Mouse (Mus musculus) stomach, embryonic 14.5 days (tissue): ENCODE measurements at regions not wholly inside any gene's neighbourhood (a gene's known extent, or its start where the extent isn't known, plus 50 kb on each side); places are given as distances from the start of the nearest gene placed in this dataset.
A peak's percentile ranks its signal among the peaks of the same experiment; 100 is the strongest.

Experiments
- ATAC-seq: fragments of 200-750 bp; cut with Nextera tagmentation; 2 replicates; pipeline ENCODE4 v1.8.0; 2017; ENCODE audit warnings: low read depth, moderate TSS enrichment; ENCODE audit not compliant: insufficient number of reproducible peaks, insufficient read depth, low FRiP score
- H3K27ac ChIP-seq: fragments of 300-500 bp; sonication (generic); 2 replicates; pipeline ENCODE4 v1.5.1; 2014; ENCODE audit warnings: mild to moderate bottlenecking, low read length, moderate library complexity, mixed read lengths
- H3K27me3 ChIP-seq: fragments of 300-500 bp; sonication (generic); 2 replicates; pipeline ENCODE4 v1.6.1; 2014; ENCODE audit warnings: low read length, control low read depth, mixed read lengths; ENCODE audit not compliant: control insufficient read depth, insufficient read depth
- H3K36me3 ChIP-seq: fragments of 300-500 bp; sonication (generic); 2 replicates; pipeline ENCODE4 v1.6.1; 2014; ENCODE audit warnings: mild to moderate bottlenecking, control low read depth, low read length, moderate library complexity, mixed read lengths; ENCODE audit not compliant: control insufficient read depth, insufficient read depth
- H3K4me1 ChIP-seq: fragments of 300-500 bp; sonication (generic); 2 replicates; pipeline ENCODE4 v1.6.1; 2014; ENCODE audit warnings: low read length, control low read depth, mixed read lengths; ENCODE audit not compliant: control insufficient read depth, insufficient read depth
- H3K4me2 ChIP-seq: fragments of 300-500 bp; sonication (generic); replicated peaks from 2 replicates; pipeline ENCODE4 v1.6.1; 2014; ENCODE audit warnings: low read depth, low read length, control low read depth
- H3K4me3 ChIP-seq: fragments of 300-500 bp; sonication (generic); 2 replicates; pipeline ENCODE4 v1.5.1; 2014; ENCODE audit warnings: low read depth, low read length, control low read depth
- H3K9ac ChIP-seq: fragments of 300-500 bp; sonication (generic); replicated peaks from 2 replicates; pipeline ENCODE4 v1.6.1; 2014; ENCODE audit warnings: low read depth, mild to moderate bottlenecking, control low read depth, low read length, moderate library complexity, mixed read lengths
- H3K9me3 ChIP-seq: fragments of 300-500 bp; sonication (generic); 2 replicates; pipeline ENCODE4 v1.6.1; 2016; ENCODE audit warnings: low read depth, low read length, control low read depth; ENCODE audit not compliant: control insufficient read depth
- WGBS: fragments of 180-500 bp; shearing (Covaris S2); extraction: QIAGEN DNeasy Blood & Tissue Kit; methylation state at CpG from one replicate; pipeline ENCODE4 v1.1.7; 2014; 5-methylcytosine and 5-hydroxymethylcytosine counted together

- 0 out of 2 replicates have a peak, but pooled peaks have one; percentile 28 for ATAC-seq
- Histone ChIP-seq H3K36me3 (no peaks in the 10 kb centered on the region), H3K4me3 (no peak overlapping the region), H3K27ac (no peak overlapping the region; the same call in 1 of the 2 replicates), H3K4me1 (no peaks in the 10 kb centered on the region), H3K9me3 (no peaks in the 10 kb centered on the region), H3K9ac (no peak overlapping the region), H3K27me3 (no peaks in the 10 kb centered on the region), H3K4me2 (no peak overlapping the region)
- 77% methylated on average over 9 of the region's 9 CpGs for WGBS
Measured at GRCm38 (mm10) chr8:35299088-35299487, 466.5 kb upstream of the Gm19410 start.

DNA sequence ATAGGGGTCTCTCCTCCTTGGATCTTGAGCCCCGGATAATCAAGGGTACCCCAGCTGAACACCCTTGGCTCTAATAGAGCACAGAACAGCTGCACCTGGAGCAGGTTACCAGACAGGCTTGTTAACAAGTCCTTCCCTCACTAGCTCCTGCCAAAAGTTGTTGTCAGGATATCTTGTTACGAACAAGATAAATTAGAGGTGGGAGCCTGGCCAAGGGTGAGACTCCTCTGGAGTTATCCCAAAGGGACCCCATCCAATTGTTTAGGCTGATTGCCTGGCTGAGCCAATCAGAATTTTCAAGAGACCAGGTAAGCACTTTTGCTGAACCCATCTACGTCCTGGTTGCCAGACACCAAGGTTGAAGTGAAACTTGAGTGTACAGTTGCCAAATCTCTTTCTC, 465.2 kb upstream of the Gm19410 start:
- H3K4me1 ChIP-seq = no peaks in the 10 kb centered on the region
- no peaks in the 10 kb centered on the region for H3K27me3 ChIP-seq
- no peak overlapping the region for H3K4me3 ChIP-seq
- ATAC-seq = 0 out of 2 replicates have a peak, but pooled peaks have one; percentile 18
- WGBS = 52% methylated on average over 3 of the region's 3 CpGs
- no peak overlapping the region for H3K27ac ChIP-seq
- H3K36me3 ChIP-seq = no peaks in the 10 kb centered on the region
- H3K9me3 ChIP-seq = peaks cover 6% of the 10 kb centered on the region; the same call in 1 of the 2 replicates
- H3K9ac ChIP-seq = no peak overlapping the region
- no peak overlapping the region for H3K4me2 ChIP-seq

DNA sequence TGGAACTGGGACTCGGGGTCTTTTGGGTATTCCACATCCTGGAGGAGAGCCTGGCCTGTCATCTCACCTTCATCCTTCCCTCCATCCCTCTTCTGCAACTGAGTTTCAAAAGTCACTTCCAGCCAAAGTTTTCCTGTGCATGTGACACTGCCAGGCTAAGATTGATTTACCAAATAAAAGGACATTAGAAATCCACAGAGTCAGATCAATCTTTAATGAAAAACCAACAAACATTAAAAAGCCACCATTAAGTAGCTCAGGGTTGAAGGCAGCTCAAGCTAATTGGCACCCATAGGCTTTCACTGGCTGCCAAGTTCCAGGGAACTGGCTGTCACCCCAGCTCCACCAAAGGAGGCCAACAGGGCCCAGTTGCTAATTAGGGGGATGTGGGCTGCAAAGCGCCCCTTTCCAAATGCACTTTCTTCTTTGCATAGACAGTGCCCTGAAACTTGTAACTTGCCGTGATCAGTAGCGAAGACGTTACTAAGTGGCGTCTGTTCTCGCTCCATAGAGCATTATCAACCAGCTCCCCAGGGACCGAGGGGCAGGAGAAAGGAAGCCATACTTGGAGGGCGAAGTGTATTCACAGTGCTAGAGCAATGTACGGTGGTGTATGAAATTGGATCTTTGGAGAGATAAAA, 464.6 kb upstream of the Gm19410 start:
- Histone ChIP-seq H3K4me2 (no peak overlapping the region), H3K9me3 (peaks cover 6% of the 10 kb centered on the region; the same call in 1 of the 2 replicates), H3K36me3 (no peaks in the 10 kb centered on the region), H3K4me3 (no peak overlapping the region), H3K4me1 (no peaks in the 10 kb centered on the region), H3K27me3 (no peaks in the 10 kb centered on the region), H3K9ac (no peak overlapping the region), H3K27ac (no peak overlapping the region)
- no peak for ATAC-seq
- 80% methylated on average over 10 of the region's 10 CpGs for WGBS

DNA sequence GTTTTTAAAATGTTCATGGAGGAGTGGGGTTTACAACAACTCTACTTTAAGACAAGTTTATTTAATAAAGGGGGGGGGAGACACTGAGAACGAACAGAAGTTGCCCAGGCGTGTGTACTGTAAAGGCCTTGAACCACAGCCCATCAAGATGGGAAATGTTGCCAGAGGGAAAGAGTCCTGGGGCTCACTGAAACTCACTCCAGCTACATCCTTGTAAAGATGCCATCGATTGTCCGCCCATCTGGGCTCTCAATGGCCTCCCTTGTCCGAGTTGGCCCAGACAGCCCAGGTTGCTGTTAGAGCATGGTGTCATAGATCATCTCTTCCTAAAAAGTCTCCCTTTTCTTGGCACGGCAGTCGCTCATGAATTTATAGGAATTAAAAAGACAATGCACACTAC, 462.7 kb upstream of the Gm19410 start:
- Histone ChIP-seq H3K9ac (no peak overlapping the region), H3K9me3 (peaks cover 6% of the 10 kb centered on the region; the same call in 1 of the 2 replicates), H3K27ac (no peak overlapping the region), H3K27me3 (no peaks in the 10 kb centered on the region), H3K36me3 (no peaks in the 10 kb centered on the region), H3K4me1 (no peaks in the 10 kb centered on the region), H3K4me3 (no peak overlapping the region), H3K4me2 (no peak overlapping the region)
- no peak for ATAC-seq
- 93% methylated on average over 7 of the region's 7 CpGs for WGBS

DNA sequence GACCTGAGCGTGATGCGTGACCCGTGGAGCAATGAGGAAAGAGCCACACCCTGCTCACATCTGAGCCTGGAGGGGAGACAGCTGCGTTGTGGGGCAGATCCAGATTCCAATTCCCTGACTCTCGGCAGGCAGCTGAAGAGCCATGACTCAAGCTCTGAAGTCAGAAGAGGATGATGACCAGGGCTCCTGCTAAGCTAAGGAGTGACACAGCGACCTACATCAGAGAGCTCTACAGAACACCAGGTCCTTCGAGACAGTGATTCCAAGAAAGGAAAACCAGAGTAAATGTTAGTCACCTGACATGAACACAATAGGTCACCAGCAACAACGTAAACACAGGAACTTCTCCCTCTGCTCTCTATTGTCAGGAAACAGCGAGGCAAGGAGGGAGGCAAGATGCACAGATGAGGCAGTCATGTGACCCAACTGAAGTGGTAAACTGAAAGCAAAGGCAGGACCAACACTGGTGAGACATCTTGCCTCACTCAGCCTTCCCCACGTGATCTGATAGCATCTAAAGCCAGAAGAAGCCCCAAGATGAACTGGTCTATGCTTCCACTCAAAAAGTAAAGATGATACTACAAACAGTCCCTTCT, 444.2 kb upstream of the Gm19410 start:
- no peak overlapping the region for H3K9ac ChIP-seq
- WGBS = 70% methylated on average over 10 of the region's 10 CpGs
- H3K4me2 ChIP-seq = no peak overlapping the region
- no peak overlapping the region for H3K27ac ChIP-seq
- H3K36me3 ChIP-seq = no peaks in the 10 kb centered on the region
- H3K9me3 ChIP-seq = no peaks in the 10 kb centered on the region
- no peak overlapping the region for H3K4me3 ChIP-seq
- H3K4me1 ChIP-seq = no peaks in the 10 kb centered on the region
- no peak for ATAC-seq
- no peaks in the 10 kb centered on the region for H3K27me3 ChIP-seq

DNA sequence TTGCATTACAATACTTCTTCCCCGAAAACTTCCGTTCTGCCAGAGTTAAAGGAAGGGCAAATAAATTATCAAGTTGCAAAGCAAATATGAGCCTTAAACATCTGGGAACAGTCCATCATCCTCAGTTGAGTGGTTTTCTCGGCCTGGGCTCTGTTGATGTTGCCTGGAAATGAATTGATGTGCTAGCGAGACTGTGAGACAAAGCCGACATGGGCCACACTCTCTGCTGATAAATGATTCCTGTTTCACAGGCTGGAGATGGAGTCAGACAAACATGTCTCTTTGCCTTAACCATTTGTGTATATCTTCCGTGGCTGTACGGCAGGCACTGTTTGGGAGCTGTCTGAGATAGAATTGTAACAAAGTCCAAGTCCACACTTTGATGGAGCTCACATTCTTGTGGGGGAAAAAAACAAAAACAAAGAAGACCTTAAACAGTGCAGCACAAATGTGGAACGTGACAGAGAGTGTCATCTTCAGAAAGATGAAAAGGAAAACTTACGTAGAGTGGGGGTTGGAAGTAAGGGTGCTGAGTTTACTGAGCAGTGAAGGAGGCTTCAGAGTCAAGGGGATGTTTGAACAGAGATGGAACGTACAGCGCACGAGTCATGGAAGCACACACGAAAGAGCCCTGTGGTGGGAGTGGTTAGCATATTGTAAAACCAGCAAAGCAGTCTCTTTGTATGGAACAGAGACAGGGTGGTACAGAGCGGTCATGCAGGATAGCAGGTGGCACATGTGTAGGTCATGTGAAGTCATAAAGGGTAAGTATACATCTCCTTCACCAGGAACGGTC, 442.2 kb upstream of the Gm19410 start:
- Histone ChIP-seq H3K4me2 (no peak overlapping the region), H3K9ac (no peak overlapping the region), H3K36me3 (no peaks in the 10 kb centered on the region), H3K4me3 (no peak overlapping the region), H3K27ac (no peak overlapping the region), H3K9me3 (no peaks in the 10 kb centered on the region), H3K27me3 (no peaks in the 10 kb centered on the region), H3K4me1 (no peaks in the 10 kb centered on the region)
- 30% methylated on average over 15 of the region's 15 CpGs for WGBS
- ATAC-seq = no peak
